Mouse (Mus musculus): ENCODE measurements around the gene 2310022A10Rik. TPM values are rescaled to one million over a fixed set of nuclear protein-coding genes. Genes with fewer than 3 reads are reported as not detected.

2310022A10Rik gene
- polyA plus RNA-seq, 1 experiment, result 5.8 TPM

DNA sequence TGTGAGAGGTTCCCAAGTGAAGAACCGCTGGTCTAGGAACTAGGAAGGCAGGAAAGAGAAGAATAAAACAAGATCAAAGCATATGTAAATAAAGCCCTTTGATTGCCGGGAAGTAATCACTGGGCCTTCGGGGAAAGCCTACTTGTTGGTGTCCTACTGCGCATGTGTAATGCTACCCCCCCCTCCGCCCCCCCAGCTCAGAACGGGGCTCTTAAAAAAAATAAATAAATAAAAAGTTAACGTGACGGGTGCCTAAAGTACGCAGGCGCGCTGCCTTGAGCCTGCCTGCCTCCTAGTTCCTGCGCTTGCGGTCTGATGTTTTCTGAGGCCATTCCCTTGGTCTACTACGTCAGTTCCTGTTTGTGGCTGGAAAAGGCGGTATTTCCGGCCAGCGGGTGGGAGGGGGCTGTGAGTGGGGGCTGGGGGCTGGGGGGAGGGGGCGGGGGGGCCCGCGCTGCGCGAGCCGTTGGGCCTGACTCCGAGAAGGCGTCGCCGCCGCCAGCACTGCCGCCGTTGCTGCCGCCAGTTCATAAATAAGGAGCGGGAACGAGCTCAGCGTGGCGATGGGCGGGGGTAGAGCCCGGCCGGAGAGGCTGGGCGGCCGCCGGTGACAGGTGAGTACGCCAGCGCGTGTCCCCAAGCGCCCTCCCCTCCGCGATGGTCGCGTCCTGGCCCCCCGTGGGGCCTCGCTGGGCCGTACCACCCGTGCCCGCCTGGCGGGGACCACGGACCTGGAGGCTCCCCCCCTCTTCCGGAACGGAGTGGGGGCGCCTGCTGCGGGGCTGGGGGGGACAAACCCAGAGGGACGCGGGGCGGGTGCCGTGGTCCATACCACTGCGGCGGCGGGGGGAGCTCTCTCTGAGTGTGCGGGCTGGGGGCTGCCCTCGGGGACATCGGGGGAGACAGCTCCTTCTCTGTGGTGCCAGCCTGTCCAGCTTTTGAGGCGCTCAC, 38.5 kb downstream of the 2310022A10Rik start, which contains the start of gene Akt2:
Gene Akt2, plus strand, starts transcription at position 287 of the 951 bp plus-strand sequence.
- H3K4me3 ChIP-seq (ENCODE audit: insufficient read depth, low read depth, low read length), result peak within 1 kb of the TSS; percentile 97
- H3K27ac ChIP-seq (replicated peaks; ENCODE audit: low read depth, low read length), result peak within 1 kb of the TSS; percentile 98
- peaks cover 9% of the 10 kb centered on the region for H3K4me1 ChIP-seq (ENCODE audit: control insufficient read depth, insufficient read depth, insufficient read length, low read length)

DNA sequence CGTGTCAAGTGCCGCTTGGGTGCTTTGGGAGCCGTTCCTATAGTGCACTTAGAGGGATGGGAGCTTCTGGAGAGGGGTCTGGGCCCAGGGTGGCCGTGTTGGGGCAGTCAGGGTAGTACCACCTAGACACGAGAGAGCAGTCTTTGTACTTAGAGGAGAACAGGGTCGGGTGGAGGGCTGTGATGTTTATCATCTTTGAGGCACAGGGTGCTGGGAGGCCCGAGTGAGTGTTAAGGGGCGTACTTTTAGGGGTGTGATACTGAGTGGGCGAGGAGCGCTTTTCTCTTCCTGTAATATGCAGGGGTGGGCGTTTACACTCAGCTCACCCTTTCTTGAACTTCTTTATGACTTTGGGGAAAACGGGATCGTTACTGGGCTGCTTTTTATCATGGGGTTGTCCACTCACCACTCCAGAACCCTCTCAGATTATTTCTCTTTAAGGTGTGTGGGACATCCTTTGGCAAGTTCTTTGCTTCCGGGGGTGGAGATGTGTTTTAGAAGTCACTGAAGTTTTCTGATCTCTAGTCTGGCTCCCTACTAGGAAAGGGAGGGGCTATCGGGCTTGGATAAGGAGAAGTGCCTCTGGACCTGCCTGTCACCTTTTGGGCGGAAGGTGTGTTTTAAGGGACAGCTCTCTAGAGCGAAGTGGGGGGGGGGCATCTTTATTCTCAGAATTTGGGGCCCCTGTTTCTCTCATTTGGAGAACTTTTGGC, 39.3 kb downstream of the 2310022A10Rik start:
- Histone ChIP-seq H3K4me3 (ENCODE audit: insufficient read depth, low read depth, low read length) (peak overlapping the region; percentile 97), H3K4me1 (ENCODE audit: control insufficient read depth, insufficient read depth, insufficient read length, low read length) (peaks cover 17% of the 10 kb centered on the region), H3K27ac (replicated peaks; ENCODE audit: low read depth, low read length) (peak overlapping the region; percentile 98)

DNA sequence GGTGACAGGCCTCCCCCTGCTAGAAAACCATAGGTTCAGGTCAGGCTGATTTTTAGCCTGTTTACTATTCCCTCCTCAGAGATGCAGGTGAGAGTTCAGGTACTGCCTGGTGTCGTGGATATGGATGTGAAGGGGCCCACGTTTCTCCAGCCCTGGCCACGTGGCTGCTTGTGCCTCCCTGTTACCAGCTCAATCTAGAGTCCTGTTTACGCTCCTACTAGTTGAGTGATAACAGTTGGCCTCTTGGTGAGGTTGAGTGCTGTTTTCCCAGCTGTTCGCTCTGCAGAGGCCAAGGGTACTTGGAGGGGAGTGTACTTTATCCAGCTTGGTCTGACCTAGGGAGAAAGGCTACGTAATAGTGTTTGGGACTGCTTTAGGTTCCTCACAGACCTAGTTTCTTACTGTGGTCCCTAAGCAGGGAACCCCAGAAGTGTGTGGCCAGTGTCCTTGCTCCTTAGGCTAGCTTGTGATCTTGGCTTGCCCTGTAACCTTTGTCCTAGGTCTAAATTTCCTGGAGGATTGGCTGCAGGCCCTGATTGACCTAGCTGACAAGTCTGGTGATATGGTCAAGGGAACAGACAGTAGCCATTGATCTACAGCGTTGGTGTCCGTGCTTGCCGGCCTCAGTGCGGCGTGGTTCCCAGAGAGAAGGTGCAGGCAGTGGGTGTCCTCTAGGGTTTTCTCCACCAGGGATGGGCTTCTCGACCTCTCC, 40.1 kb downstream of the 2310022A10Rik start:
- H3K4me1 ChIP-seq (ENCODE audit: control insufficient read depth, insufficient read depth, insufficient read length, low read length), result peaks cover 25% of the 10 kb centered on the region
- H3K27ac ChIP-seq (replicated peaks; ENCODE audit: low read depth, low read length), result peak overlapping the region; percentile 98
- H3K4me3 ChIP-seq (ENCODE audit: insufficient read depth, low read depth, low read length), result peak overlapping the region; percentile 97

DNA sequence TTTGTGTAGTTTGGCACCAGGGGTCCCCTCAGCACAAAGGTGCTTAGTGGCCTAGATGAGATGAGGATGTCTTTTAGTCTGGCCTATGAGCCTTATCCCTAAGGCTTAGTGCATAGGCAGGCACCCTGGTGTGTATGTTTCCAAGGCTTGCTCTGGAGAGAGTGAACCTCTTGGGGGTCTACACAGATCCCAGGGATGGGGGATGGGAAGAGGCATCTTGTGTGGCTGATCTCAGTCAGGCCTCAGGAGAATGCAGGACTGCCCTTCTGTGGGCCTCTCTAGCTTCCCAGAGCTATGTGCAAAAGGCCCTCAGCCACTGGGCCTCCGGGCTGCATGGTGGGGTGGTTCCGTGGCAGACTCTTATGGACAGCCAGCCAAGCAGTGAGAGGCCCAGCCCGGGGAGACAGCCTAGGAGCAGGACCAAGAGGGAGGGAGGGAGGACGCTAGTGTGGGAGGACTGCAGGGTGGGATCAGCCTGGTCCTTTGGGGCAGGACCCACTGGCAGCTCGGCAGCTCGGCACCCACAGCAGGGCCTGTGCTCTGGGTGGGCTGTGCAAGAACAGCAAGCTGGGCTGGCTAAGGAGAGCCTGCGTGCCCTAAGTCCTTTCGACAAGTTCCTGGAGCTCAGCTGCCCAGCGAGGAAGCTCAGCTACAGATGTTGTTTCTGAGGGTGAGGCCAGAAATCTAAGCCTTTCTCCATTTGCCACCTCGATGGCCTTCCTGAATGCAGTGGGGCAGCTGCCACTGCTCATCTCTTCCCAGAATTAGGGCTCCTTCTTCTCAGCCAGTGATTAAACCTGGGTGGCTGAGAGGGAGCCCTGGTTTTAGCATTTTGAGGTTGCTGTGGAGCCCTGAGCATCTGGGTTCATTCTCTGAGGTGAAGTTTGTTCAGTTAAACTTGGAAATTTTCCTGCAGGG, 43.8 kb downstream of the 2310022A10Rik start:
- peak overlapping the region; percentile 62 for H3K27ac ChIP-seq (replicated peaks; ENCODE audit: low read depth, low read length)
- H3K4me1 ChIP-seq (ENCODE audit: control insufficient read depth, insufficient read depth, insufficient read length, low read length), result peaks cover 32% of the 10 kb centered on the region
- no peak overlapping the region for H3K4me3 ChIP-seq (ENCODE audit: insufficient read depth, low read depth, low read length)

DNA sequence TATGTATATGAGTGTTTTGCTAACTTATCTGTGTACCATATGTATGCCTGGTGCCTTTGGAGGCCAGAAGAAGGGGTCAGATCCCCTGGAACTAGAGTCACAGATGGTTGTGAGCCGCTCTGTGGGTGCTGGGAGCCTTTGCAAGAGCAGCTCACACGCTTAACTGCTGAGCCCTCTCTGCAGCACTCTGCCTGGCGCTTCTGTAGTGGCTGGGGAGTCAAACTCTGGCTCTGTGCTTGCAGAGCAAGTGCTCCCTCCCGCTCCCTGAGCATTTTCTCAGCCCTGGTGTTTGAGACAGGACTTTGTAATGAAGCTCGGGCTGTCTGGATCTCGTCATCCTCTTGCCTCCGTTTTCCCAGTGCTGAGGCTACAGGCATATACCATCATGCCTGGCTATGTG, 45.0 kb downstream of the 2310022A10Rik start:
- Histone ChIP-seq H3K4me1 (ENCODE audit: control insufficient read depth, insufficient read depth, insufficient read length, low read length) (peaks cover 37% of the 10 kb centered on the region), H3K27ac (replicated peaks; ENCODE audit: low read depth, low read length) (no peak overlapping the region), H3K4me3 (ENCODE audit: insufficient read depth, low read depth, low read length) (no peak overlapping the region)

GRCm38 (mm10) chr7:27601628-27602027, 48.6 kb downstream of the 2310022A10Rik start:
- no peak overlapping the region for H3K27ac ChIP-seq (replicated peaks; ENCODE audit: low read depth, low read length)
- peaks cover 34% of the 10 kb centered on the region for H3K4me1 ChIP-seq (ENCODE audit: control insufficient read depth, insufficient read depth, insufficient read length, low read length)

DNA sequence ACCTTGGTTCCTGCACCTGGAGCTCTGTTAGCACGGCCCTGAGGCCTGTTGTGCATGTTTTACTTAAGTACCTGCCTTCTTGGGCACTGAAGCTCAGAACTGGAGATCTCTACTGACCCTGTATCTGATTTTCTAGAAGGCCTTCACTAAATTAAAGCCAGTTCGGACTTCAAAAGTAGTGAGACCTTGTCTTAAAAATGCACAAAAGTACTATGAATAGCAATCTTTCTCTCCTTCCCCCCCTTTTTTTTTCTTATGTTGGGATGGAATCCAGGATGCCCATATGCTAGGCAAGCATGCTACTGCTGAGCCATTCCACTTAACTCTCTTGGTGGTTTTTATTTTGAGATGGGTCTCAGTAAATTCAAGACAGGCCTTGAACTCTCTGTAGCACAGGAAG, 49.1 kb downstream of the 2310022A10Rik start:
- Histone ChIP-seq H3K4me3 (ENCODE audit: insufficient read depth, low read depth, low read length) (no peak overlapping the region), H3K27ac (replicated peaks; ENCODE audit: low read depth, low read length) (no peak overlapping the region), H3K4me1 (ENCODE audit: control insufficient read depth, insufficient read depth, insufficient read length, low read length) (peaks cover 29% of the 10 kb centered on the region)

More at GRCm38 (mm10) chr7:27601628-27602027, 48.6 kb downstream of the 2310022A10Rik start:
- no peak overlapping the region for H3K4me3 ChIP-seq (ENCODE audit: insufficient read depth, low read depth, low read length)

GRCm38 (mm10) chr7:27602835-27603234, 49.8 kb downstream of the 2310022A10Rik start:
- peaks cover 22% of the 10 kb centered on the region for H3K4me1 ChIP-seq (ENCODE audit: control insufficient read depth, insufficient read depth, insufficient read length, low read length)
- no peak overlapping the region for H3K27ac ChIP-seq (replicated peaks; ENCODE audit: low read depth, low read length)
- H3K4me3 ChIP-seq (ENCODE audit: insufficient read depth, low read depth, low read length), result no peak overlapping the region

DNA sequence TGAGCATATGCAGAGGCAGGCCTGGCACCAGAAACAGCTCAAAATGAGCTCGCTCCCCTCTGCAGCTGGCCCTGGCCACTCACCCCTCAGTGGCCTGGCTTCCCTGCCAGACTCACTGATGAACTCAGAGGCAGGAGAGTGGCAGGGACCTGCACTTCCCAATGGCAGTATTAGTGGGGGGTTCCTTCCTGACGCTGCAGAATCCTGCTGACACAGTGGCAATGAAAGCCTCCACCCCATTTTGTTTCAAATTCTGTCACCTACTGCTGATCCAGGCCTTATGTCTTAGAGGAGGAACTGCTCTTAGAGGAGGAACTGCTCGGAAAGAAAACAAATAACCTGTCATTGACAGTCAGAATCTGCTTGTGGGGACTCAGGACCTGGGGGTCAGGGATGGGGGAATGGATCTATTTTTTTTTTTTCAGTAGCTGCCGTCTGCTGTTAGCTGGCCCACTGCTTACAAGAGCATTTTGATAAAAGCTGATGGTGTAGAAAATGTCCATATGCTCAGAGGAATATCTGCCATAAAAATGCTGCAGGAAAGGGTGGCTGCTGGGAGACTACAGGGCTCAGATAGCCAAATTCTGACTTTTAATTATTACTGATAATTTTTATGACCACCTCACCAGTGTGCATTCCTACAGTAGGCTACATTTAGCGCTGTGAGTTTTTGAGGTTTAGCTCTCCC, 51.8 kb downstream of the 2310022A10Rik start:
- Histone ChIP-seq H3K4me3 (ENCODE audit: insufficient read depth, low read depth, low read length) (no peak overlapping the region), H3K27ac (replicated peaks; ENCODE audit: low read depth, low read length) (peak overlapping the region; percentile 66), H3K4me1 (ENCODE audit: control insufficient read depth, insufficient read depth, insufficient read length, low read length) (peaks cover 26% of the 10 kb centered on the region)

DNA sequence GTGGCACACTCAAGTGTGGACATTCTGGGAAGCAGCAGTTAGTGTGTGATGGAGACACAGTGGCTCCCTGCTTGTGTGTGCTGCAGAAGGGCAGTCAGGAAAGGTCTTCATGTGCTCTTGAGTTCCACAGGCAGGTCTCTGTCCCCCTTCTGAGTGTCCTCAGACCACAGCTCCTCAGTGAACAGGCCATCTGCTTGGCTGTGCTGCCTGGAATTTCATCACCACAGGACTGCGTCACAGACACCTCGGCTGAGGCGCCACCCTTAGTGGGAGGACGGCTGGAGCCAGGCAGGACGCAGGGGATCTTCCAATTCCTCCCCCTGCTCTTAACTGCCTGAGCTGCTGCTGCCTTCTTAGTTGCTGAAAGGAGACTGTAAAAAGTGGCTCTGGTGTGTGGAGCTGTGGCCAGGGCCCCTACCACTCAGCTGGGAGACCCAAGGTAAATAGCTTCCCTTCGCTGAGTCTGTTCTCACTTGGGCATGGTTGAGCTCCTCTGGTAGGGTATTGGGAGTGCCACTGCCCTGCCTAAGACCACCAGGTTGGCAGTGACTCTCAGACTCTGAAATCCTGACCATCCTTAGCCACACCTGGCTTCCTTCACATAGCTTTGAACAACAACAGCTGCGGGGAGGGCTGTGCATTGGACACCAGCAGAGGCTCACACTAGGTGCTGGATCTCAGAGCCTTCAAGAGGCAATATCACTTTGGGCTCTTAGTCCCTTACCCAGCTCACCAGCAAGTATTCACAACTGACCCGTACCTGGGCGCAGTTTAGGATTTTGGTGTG, 52.7 kb downstream of the 2310022A10Rik start:
- peak overlapping the region; percentile 94 for H3K27ac ChIP-seq (replicated peaks; ENCODE audit: low read depth, low read length)
- peaks cover 19% of the 10 kb centered on the region for H3K4me1 ChIP-seq (ENCODE audit: control insufficient read depth, insufficient read depth, insufficient read length, low read length)
- peak overlapping the region; percentile 57 for H3K4me3 ChIP-seq (ENCODE audit: insufficient read depth, low read depth, low read length)

DNA sequence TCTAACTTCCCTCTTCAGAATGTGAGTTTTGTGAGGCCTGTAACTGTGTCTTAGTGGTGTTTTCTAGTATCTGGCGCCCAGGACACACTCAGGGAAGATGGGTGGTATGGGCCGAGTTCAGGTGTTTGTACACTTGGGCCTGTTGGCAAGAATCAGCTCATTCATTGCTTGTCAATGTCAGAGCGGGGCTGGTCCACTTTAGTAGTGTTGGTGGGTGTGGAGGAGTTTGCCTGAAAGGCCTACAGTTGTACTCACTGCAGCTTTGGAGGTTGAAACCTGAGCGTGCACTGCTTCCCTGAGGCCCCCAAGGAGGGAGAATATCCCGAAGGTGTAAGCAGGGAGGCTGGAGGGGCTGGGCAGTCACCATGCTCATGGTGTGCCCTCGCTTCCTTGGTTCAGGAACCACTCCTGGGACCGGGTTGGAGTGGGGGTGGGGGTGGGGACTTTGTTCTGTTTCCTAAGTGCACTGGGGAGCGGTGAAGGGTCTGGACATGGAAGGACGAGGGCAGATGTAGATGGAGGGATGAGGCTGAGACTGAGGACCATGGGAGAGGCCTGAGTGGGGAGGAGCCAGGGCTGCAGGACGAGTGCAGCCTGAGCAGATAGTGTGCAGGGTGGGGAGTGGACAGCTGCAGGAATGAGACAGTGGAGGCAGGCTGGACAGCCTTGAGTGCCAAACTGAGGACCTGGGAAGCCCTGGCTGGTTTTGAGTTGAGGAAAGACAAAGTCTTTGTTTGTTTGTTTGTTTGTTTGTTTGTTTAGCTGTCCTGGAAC, 53.6 kb downstream of the 2310022A10Rik start:
- Histone ChIP-seq H3K4me1 (ENCODE audit: control insufficient read depth, insufficient read depth, insufficient read length, low read length) (peaks cover 19% of the 10 kb centered on the region), H3K4me3 (ENCODE audit: insufficient read depth, low read depth, low read length) (peak overlapping the region; percentile 57), H3K27ac (replicated peaks; ENCODE audit: low read depth, low read length) (peak overlapping the region; percentile 94)

GRCm38 (mm10) chr7:27607580-27607979, 54.5 kb downstream of the 2310022A10Rik start:
- peaks cover 19% of the 10 kb centered on the region for H3K4me1 ChIP-seq (ENCODE audit: control insufficient read depth, insufficient read depth, insufficient read length, low read length)

More at GRCm38 (mm10) chr7:27607580-27607979, 54.5 kb downstream of the 2310022A10Rik start:
- peak overlapping the region; percentile 94 for H3K27ac ChIP-seq (replicated peaks; ENCODE audit: low read depth, low read length)
- peak overlapping the region; percentile 57 for H3K4me3 ChIP-seq (ENCODE audit: insufficient read depth, low read depth, low read length)
